Mouse (Mus musculus): Measurements from ENCODE around the gene Suclg2. TPM values are rescaled to one million over a fixed set of nuclear protein-coding genes. Genes with fewer than 3 reads are reported as not detected.
"Not testable (repeated sequence)": the region's sequence is repeated elsewhere in the genome, so short reads cannot be mapped to it uniquely, and the experiment has no call there.

Suclg2 gene
- polyA plus RNA-seq, 1 experiment from 2014 or later, result 55.8 TPM

DNA sequence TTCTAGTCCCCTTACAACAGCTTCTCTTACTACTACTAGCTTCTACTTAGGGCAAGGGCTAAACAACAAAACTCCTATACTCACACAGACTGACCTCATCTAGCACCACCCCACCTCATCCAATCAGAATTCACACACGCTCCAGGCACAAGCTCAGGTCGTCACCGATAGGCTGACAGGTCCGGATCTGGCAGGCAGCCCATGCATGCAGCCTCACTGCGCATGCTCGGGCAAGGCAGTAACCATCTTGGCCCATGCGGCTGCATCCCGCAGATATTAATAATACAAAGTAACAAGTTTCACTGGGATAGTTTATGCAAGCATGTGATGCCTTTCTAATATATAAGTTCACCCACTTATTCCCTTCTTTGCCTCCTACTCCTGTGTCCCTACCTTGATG is 117.9 kb downstream of the Suclg2 start:
- 94% methylated on average over 8 of the region's 8 CpGs for WGBS
- not testable (repeated sequence) for H3K9me3 ChIP-seq (replicated peaks); DNase-seq (ENCODE audit: low spot score)

DNA sequence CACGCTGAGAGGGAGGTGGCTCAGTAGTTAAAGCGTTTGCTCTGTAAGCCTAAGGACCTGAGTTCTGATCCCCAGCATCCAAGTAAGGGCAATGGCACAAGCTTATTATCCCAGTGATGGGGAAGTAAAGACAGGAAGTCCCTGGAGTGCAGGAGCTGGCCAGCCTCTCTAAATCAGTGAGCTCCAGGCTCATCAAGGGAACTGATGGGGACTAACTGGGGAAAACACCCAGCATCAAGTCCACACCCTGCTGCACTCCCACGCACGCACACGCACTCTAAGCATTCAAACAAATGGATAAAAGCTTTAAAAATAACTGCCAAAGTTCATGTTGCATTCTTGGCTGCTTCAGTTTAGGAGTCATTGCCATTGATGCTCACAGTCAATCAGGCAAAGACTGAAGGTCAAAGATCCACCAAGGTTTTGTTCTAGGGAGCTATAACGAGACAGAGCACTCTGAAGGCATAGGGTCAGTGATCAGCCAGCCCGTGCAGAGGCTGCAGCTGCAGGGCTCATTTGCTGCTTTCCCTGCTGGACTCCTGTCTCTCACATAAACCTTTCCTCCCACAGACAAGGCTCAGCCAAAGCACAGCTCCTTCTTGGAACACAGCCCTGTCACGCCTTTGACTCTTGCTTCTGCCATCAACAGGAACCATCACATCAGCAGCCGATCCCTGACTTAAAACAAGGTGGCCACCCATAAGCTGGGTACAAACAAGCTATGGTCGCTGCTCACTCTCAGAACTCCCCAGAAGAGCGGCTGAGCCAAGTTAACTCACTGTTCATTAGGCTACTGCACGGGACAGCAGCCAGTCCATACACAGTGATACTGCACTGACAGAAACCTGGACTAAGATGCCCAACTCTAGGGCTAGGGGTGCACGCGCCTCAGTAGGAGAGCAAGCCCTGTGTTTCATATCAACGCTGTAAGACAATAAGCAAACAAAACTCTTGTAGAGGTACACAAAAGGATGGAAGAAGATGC is 121.5 kb downstream of the Suclg2 start:
- peaks cover 10% of the 10 kb centered on the region for H3K4me1 ChIP-seq
- no peaks in the 10 kb centered on the region for H3K27me3 ChIP-seq (ENCODE audit: low read depth, poor library complexity, severe bottlenecking)
- peaks cover 11% of the 10 kb centered on the region for H3K36me3 ChIP-seq
- H3K9me3 ChIP-seq (replicated peaks), result no peaks in the 10 kb centered on the region
- no peak overlapping the region for H3K4me3 ChIP-seq
- no peak for DNase-seq (ENCODE audit: low spot score)
- no peak overlapping the region for H3K27ac ChIP-seq
- 85% methylated on average over 15 of the region's 15 CpGs for WGBS

More for the DNA sequence above, 117.9 kb downstream of the Suclg2 start:
- H3K4me1 ChIP-seq; H3K27me3 ChIP-seq (ENCODE audit: low read depth, poor library complexity, severe bottlenecking); H3K4me3 ChIP-seq; H3K36me3 ChIP-seq; H3K27ac ChIP-seq: not testable (repeated sequence)

DNA sequence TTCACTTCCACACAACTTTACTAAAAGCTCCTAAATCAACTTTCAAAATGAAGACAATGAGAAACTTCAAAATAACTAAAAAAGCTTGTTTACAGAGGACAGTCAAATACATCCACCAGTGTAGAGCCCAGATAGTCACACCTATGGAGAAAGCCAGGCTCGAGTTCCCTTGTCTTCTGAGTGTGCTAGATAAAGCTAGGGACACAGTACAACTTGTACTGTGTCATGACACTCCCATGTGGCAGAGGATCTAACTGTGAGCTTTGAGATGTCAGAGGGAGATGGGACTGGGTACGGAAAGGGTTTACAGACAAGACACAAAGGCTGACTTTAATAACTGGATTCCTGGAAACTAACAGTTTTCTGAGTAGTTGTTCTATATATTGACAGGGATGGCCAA is 122.7 kb downstream of the Suclg2 start:
- Histone ChIP-seq H3K4me1 (peaks cover 10% of the 10 kb centered on the region), H3K9me3 (replicated peaks) (no peaks in the 10 kb centered on the region), H3K36me3 (peaks cover 11% of the 10 kb centered on the region), H3K27me3 (ENCODE audit: low read depth, poor library complexity, severe bottlenecking) (no peaks in the 10 kb centered on the region), H3K4me3 (no peak overlapping the region), H3K27ac (no peak overlapping the region)
- no peak for DNase-seq (ENCODE audit: low spot score)
- WGBS, result 86% methylated on average over 2 of the region's 2 CpGs

DNA sequence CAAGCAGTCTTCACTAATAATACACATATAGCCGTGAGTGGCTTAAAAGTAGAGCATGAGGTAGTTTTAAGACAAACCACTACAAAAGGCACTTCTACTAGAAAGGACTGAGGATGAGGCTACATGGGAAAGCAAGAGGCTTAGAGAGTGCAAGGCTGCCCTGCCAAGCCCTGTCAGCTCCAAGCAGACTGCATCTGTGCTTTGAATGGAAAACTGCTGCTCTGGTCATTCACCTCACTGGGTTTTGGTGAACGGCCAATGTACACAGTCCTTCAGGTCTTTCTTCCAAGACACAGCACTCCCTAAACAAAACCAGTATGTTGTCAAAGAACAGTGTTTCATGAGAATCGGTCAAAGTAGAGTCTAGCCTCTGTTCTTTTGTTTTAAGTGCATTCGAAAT is 124.4 kb downstream of the Suclg2 start:
- DNase-seq (ENCODE audit: low spot score), result no peak
- H3K4me1 ChIP-seq, result peaks cover 12% of the 10 kb centered on the region
- H3K4me3 ChIP-seq, result no peak overlapping the region
- no peaks in the 10 kb centered on the region for H3K27me3 ChIP-seq (ENCODE audit: low read depth, poor library complexity, severe bottlenecking)
- WGBS, result 95% methylated on average over 4 of the region's 4 CpGs
- H3K27ac ChIP-seq, result no peak overlapping the region
- no peaks in the 10 kb centered on the region for H3K9me3 ChIP-seq (replicated peaks)
- peaks cover 11% of the 10 kb centered on the region for H3K36me3 ChIP-seq

DNA sequence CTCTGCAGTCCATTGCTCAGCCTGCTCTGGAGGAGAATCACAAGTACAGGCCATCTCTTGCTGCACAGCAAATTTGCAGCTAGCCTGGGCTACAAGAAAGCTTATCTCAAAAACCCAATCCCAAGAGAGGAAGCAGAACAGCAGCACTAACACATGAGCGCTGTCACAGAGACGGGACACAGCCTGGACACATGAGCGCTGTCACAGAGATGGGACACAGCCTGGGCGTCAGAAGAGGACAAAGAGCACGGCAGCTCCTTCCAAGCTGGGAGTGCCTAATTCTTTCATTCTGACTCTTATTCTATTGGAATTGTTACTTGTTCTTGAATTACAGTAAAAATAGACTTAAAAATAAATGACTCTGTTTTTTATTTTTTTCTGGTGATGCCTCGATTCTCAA is 126.2 kb downstream of the Suclg2 start:
- DNase-seq (ENCODE audit: low spot score), result no peak
- Histone ChIP-seq H3K4me1 (peaks cover 11% of the 10 kb centered on the region), H3K4me3 (no peak overlapping the region), H3K27me3 (ENCODE audit: low read depth, poor library complexity, severe bottlenecking) (no peaks in the 10 kb centered on the region), H3K9me3 (replicated peaks) (no peaks in the 10 kb centered on the region), H3K36me3 (peaks cover 11% of the 10 kb centered on the region), H3K27ac (no peak overlapping the region)
- 94% methylated on average over 6 of the region's 6 CpGs for WGBS

DNA sequence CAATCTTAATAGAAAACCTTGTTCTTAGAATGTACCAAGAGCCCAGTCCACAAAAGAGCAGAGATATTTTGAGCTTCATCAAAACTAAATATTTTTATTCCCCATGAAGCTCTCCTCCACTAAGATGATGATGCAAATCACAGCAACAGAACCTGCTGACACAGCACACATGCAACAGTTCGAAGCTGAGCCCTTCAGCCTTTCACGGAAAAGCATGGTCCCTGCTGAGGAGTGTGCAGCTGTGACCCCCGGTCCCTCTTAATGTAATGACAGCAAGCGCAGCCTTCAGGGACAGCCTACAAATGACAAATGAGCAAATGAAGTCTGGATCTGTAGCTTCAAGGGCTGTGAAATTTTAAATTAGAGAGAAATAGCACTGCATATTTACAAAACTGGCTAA is 128.1 kb downstream of the Suclg2 start:
- Histone ChIP-seq H3K27ac (no peak overlapping the region), H3K4me1 (peaks cover 2% of the 10 kb centered on the region; the same call in 1 of the 2 replicates), H3K4me3 (no peak overlapping the region), H3K27me3 (ENCODE audit: low read depth, poor library complexity, severe bottlenecking) (no peaks in the 10 kb centered on the region), H3K9me3 (replicated peaks) (no peaks in the 10 kb centered on the region), H3K36me3 (peaks cover 11% of the 10 kb centered on the region)
- no peak for DNase-seq (ENCODE audit: low spot score)
- WGBS, result 79% methylated on average over 4 of the region's 4 CpGs

DNA sequence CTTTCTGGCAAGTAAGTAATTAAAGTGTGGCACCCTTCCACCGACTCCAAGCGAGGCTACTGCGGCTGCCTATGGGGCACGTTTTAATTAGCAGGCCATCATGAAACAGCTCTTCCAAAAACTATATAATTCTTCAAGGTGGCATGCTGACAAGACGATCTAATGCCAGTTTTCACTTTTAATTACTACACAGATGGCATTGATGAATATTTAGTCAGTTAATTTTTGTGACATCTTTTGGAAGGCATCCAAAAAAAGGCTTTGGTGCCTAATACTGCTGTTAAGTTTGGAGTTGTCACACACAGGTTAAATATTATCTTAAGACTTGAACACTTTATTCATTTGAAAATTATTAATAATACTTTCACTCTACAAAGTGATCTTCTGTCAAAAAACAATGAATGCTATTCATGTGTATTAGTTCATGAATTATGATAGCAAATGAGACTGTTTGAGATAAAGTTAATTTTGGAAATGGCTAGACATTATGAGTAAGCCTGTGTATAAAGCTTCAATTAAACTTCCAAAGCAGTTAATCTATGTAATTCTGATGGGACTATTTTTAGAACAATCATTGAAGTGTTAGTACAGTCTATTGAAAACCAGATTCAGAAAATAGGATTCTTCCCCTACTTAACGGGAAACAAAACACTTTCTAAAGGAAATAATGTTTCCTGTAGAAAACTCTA is 131.3 kb downstream of the Suclg2 start:
- H3K27ac ChIP-seq, result no peak overlapping the region
- no peak overlapping the region for H3K4me3 ChIP-seq
- no peaks in the 10 kb centered on the region for H3K9me3 ChIP-seq (replicated peaks)
- H3K4me1 ChIP-seq, result peaks cover 2% of the 10 kb centered on the region; the same call in 1 of the 2 replicates
- no peaks in the 10 kb centered on the region for H3K27me3 ChIP-seq (ENCODE audit: low read depth, poor library complexity, severe bottlenecking)
- no peak for DNase-seq (ENCODE audit: low spot score)
- 73% methylated on average over 6 of the region's 6 CpGs for WGBS
- H3K36me3 ChIP-seq, result peaks cover 11% of the 10 kb centered on the region

DNA sequence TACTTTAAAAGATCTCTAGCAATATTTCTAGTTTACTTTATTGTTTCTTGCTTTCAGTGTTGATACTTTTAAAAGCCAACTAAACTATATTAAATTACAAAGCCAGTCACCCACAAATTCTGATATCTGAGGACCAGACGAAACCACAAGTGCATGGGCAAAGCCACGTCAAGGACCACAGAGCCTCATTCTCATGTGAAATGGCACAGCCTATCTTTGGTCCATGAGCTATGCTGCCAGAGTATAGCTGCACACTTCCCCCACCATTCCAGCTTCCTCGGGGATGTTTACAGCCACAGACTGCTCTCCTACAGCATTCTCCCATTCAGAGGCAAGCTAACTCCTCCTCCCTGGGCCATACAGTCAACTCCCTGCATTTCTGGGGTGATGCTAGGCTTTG is 136.7 kb downstream of the Suclg2 start:
- H3K9me3 ChIP-seq (replicated peaks), result no peaks in the 10 kb centered on the region
- no peak overlapping the region for H3K27ac ChIP-seq
- peaks cover 9% of the 10 kb centered on the region for H3K4me1 ChIP-seq
- 87% methylated on average over 3 of the region's 3 CpGs for WGBS
- DNase-seq (ENCODE audit: low spot score), result no peak
- H3K36me3 ChIP-seq, result peaks cover 15% of the 10 kb centered on the region
- H3K4me3 ChIP-seq, result no peak overlapping the region
- H3K27me3 ChIP-seq (ENCODE audit: low read depth, poor library complexity, severe bottlenecking), result no peaks in the 10 kb centered on the region

DNA sequence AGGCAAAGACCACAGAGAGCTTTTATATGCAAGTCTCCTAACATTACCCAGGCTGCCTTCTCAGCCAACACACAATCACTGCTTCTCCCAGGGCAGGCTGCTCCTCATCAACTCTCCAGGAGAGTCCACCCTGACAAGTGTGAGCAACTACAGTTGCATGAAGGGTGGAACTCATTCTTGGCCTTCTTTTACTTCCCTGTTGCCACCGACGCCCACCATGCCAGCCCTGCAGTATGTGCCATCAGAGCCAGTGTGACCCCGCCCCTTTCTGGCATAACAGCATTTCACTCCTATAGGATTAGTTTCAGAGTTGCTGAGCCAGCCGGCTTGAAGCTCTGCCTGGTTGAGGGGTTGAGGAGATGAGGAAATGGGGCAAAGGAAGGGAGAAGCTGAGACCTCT is 138.8 kb downstream of the Suclg2 start:
- Histone ChIP-seq H3K4me1 (peaks cover 29% of the 10 kb centered on the region), H3K36me3 (peaks cover 12% of the 10 kb centered on the region), H3K27ac (no peak overlapping the region), H3K27me3 (ENCODE audit: low read depth, poor library complexity, severe bottlenecking) (no peaks in the 10 kb centered on the region), H3K4me3 (no peak overlapping the region), H3K9me3 (replicated peaks) (no peaks in the 10 kb centered on the region)
- WGBS, result 83% methylated on average over 4 of the region's 4 CpGs
- no peak for DNase-seq (ENCODE audit: low spot score)

DNA sequence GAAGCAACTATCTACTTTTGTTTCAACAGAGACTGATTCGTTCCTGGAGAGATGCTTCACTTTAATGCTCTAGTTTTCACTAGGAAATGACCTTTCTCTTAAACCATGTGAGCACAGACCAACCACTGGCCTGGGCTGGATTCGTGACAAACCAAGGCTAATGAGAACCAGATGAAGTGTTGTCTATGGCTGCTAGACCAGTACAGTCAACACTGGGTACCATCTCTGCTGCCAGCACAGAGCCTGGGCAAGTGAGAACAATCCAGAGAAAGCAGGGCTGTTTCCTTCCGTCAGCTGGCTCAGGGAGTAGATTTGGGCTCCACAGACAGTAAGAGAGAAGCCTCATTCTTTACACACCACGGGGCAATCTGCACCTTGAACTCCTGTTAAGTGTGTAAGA is 143.1 kb downstream of the Suclg2 start:
- Histone ChIP-seq H3K9me3 (replicated peaks) (no peaks in the 10 kb centered on the region), H3K27me3 (ENCODE audit: low read depth, poor library complexity, severe bottlenecking) (no peaks in the 10 kb centered on the region), H3K27ac (peak overlapping the region; percentile 58; the same call in 1 of the 2 replicates), H3K36me3 (0 out of 2 replicates have a peak, but pooled peaks cover 4% of the 10 kb centered on the region), H3K4me1 (peaks cover 51% of the 10 kb centered on the region), H3K4me3 (no peak overlapping the region)
- DNase-seq (ENCODE audit: low spot score), result peak; percentile 42
- 16% methylated on average over 4 of the region's 4 CpGs for WGBS

DNA sequence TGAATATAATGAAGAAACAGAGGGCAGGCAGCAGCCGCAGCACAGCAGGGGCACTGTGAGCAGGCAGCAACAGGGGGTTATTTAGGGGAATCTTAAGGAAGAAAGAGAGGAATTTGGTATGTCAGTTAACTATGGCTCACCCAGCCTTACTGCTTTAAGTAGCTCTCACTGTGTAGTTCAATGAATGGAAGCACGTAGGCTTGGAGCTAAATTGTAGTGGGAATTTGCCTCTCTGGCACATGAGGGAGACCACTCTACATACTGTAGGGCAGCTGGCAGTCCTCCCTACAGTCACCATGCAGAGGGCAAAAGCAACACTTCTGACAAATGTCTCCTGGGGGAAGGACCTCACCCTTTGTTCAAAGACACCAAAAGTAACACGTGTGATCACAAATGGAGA is 143.7 kb downstream of the Suclg2 start:
- Histone ChIP-seq H3K27me3 (ENCODE audit: low read depth, poor library complexity, severe bottlenecking) (no peaks in the 10 kb centered on the region), H3K27ac (peak overlapping the region; percentile 58), H3K4me3 (no peak overlapping the region), H3K9me3 (replicated peaks) (no peaks in the 10 kb centered on the region), H3K4me1 (peaks cover 50% of the 10 kb centered on the region), H3K36me3 (0 out of 2 replicates have a peak, but pooled peaks cover 4% of the 10 kb centered on the region)
- no peak for DNase-seq (ENCODE audit: low spot score)
- 23% methylated on average over 3 of the region's 3 CpGs for WGBS

DNA sequence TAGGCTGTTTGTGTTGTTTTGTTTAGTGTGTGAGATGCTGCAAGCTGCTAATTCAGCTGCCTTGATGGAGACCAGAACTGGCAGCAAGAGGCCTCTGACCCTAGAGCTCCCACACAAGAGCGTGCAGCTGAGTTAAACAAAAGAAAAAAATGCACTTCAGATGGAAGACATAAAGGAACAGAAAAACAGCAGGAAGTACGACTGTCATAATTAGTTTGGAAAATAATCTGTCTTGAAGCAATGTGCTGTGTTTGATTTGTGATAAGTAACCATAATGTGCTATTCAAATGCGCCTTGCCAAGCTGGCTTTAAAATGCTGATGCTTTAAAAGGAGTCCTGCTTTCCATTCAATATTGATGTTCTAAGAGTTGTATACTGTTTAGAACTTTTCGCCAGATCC is 144.2 kb downstream of the Suclg2 start:
- H3K4me3 ChIP-seq, result no peak overlapping the region
- peak overlapping the region; percentile 58; the same call in 1 of the 2 replicates for H3K27ac ChIP-seq
- no peaks in the 10 kb centered on the region for H3K9me3 ChIP-seq (replicated peaks)
- peaks cover 47% of the 10 kb centered on the region for H3K4me1 ChIP-seq
- no peak for DNase-seq (ENCODE audit: low spot score)
- WGBS, result 52% methylated on average over 4 of the region's 4 CpGs
- H3K36me3 ChIP-seq, result 0 out of 2 replicates have a peak, but pooled peaks cover 4% of the 10 kb centered on the region
- no peaks in the 10 kb centered on the region for H3K27me3 ChIP-seq (ENCODE audit: low read depth, poor library complexity, severe bottlenecking)
